Mouse (Mus musculus): ENCODE results near the gene Scube3. TPM values are rescaled to one million over a fixed set of nuclear protein-coding genes. Genes with fewer than 3 reads are reported as not detected.

Gene Scube3
- 8.7 and 9.7 TPM in 2 replicates for polyA plus RNA-seq (2016; fragmentation: Nextera tagmentation; extraction: Ambion mirVana)

DNA sequence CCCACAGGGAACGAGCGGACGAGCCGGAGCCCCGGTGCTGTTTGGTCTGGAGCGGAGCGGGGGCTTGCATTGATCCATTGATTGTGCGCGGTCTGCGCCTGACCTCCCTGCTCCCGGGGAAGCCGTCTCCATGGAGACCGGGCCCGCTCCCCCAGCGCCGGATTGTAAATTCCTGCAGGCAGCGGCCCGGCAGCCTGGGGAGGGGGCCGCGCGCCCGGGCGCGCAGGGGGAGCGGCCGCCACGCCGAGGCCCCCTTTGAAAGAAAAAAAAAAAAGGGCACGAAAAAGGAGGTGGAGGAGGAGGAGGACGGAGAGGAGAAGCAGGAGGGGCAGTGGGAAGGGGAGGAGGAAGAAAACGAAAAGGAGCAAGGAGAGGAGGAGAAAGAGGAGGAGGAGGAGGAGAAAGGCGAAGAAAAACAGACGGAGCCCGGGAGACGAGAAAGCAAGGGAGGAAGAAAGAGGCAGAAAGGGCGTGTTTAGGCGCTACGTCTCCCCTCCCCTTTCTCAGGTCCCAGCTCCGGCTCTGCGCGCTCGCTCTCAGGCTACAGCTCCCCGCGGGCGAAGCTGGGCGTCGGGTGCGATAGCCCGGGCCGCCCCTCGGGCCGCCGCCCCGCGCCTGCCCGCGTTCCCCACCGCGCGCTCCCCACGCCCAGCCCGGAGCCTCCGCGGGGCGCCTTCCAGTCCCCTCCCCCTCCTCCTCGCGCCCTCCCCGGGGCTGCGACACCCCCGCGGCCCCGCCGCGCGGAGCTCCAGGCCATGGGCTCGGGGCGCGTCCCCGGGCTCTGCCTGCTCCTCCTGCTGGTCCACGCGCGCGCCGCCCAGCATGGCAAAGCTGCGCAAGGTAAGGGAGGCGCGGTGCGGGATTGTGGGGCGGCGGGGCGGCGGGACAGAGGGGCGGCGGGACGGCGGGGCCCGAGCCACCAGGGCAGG, at the start of gene Scube3:
Scube3 (plus strand) TSS at position 371 of the 929 bp plus-strand sequence.
- peaks cover 81% of the 10 kb centered on the region for H3K27me3 ChIP-seq (replicated peaks; ENCODE audit: low read depth, poor library complexity, severe bottlenecking)
- DNase-seq (ENCODE audit: low spot score), result peak; percentile 88
- peaks cover 86% of the 10 kb centered on the region for H3K4me1 ChIP-seq
- peak within 1 kb of the TSS; percentile 88 for H3K4me3 ChIP-seq
- H3K36me3 ChIP-seq (replicated peaks), result no peaks in the 10 kb centered on the region
- H3K27ac ChIP-seq (replicated peaks), result peak within 1 kb of the TSS; percentile 96
- WGBS, result under 1% methylated on average over 97 of the region's 97 CpGs
- no peaks in the 10 kb centered on the region for H3K9me3 ChIP-seq

DNA sequence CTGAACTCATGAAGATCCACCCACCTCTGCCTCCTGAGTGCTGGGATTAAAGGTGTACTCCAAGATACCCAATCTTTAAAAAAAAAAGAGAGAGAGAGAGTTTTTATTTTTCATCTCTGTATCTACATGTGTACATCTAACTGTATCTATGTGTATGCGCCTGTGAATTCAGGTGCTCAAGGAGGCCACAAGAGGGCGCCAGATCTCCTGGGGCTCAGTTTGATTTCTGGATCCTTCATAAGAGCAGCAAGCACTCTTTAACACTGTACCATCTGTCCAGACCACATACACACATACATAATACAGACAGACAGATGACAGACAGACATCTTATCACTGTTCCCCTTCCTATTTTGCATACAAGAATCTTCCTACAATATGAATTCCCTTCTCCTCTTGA, 49.6 kb upstream of the Scube3 start:
- H3K27ac ChIP-seq (replicated peaks), result no peak overlapping the region
- H3K9me3 ChIP-seq, result peaks cover 9% of the 10 kb centered on the region
- H3K27me3 ChIP-seq (replicated peaks; ENCODE audit: low read depth, poor library complexity, severe bottlenecking), result no peaks in the 10 kb centered on the region
- DNase-seq (ENCODE audit: low spot score), result no peak
- H3K36me3 ChIP-seq (replicated peaks), result no peaks in the 10 kb centered on the region
- H3K4me3 ChIP-seq, result no peak overlapping the region
- 92% methylated on average over 2 of the region's 2 CpGs for WGBS
- H3K4me1 ChIP-seq, result peaks cover 9% of the 10 kb centered on the region

DNA sequence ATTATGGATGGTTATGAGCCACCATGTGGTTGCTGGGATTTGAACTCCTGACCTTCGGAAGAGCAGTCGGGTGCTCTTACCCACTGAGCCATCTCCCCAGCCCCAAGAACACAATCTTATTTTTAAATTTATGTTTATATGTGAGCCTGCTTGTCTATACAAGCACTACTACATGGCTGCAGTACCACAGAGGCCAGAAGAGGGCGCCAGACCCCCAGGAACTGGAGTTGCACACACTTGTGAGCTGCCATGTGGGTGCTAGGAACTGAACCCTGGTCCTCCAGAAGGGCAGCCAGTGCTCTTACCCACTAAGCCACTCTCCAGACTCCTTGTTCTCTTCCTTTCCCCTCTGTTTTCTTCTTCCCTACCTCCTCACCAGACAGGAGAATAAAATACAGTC, 48.1 kb upstream of the Scube3 start:
- DNase-seq (ENCODE audit: low spot score), result no peak
- H3K4me1 ChIP-seq, result peaks cover 3% of the 10 kb centered on the region
- no peak overlapping the region for H3K4me3 ChIP-seq
- H3K27ac ChIP-seq (replicated peaks), result no peak overlapping the region
- H3K27me3 ChIP-seq (replicated peaks; ENCODE audit: low read depth, poor library complexity, severe bottlenecking), result no peaks in the 10 kb centered on the region
- H3K9me3 ChIP-seq, result peaks cover 9% of the 10 kb centered on the region
- no peaks in the 10 kb centered on the region for H3K36me3 ChIP-seq (replicated peaks)
- 89% methylated on average over 3 of the region's 3 CpGs for WGBS

DNA sequence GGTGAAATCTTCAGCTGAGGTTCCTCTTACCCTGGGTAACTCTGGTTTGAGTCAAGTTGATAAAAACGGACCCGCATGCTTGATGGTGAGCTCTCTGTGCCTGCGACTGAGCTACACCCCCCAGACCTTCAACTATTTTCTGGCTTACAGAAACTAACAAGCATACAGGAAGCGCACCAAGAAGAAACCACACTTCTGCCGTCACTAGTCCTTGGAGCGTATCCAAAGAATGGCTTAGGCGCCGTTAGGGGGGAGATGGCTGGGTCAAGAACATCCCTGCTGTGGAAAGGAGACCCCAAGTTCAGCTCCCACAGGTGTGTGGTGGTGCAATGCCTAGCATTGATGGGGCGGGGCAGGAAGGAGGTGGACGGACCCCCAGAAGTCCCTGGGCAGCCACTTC, 45.5 kb upstream of the Scube3 start:
- WGBS, result 93% methylated on average over 10 of the region's 10 CpGs

DNA sequence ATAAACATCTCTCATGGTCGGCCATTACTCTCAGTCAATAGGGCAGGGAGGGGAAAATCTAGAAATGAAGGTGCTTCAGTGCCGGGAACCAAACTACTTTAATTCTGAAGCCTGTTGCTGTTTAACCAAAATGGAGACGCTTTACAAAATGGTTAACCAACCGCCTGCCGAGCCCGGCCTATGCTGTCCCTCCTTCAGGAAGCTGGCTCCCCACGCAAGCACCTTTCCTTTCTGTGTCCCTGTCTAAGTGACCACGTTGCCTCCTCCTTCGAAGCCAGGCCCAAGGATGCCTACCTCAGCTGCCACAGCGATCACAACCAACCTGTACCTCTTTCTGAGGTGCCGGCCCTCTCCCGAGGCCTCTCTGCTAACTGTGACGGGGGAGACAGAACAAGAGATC, 44.6 kb upstream of the Scube3 start:
- no peak for DNase-seq (ENCODE audit: low spot score)
- peaks cover 22% of the 10 kb centered on the region for H3K4me1 ChIP-seq
- H3K27me3 ChIP-seq (replicated peaks; ENCODE audit: low read depth, poor library complexity, severe bottlenecking), result no peaks in the 10 kb centered on the region
- H3K36me3 ChIP-seq (replicated peaks), result no peaks in the 10 kb centered on the region
- peaks cover 8% of the 10 kb centered on the region for H3K9me3 ChIP-seq
- 0 out of 2 replicates have a peak overlapping the region, but pooled peaks have one; percentile 16 for H3K27ac ChIP-seq (replicated peaks)
- WGBS, result 90% methylated on average over 13 of the region's 13 CpGs
- H3K4me3 ChIP-seq, result no peak overlapping the region

More for the DNA sequence above, 45.5 kb upstream of the Scube3 start:
- H3K4me1 ChIP-seq, result peaks cover 13% of the 10 kb centered on the region
- no peak overlapping the region for H3K4me3 ChIP-seq
- H3K27me3 ChIP-seq (replicated peaks; ENCODE audit: low read depth, poor library complexity, severe bottlenecking), result no peaks in the 10 kb centered on the region
- no peaks in the 10 kb centered on the region for H3K36me3 ChIP-seq (replicated peaks)
- H3K27ac ChIP-seq (replicated peaks), result no peak overlapping the region
- peaks cover 9% of the 10 kb centered on the region for H3K9me3 ChIP-seq
- DNase-seq (ENCODE audit: low spot score), result no peak

DNA sequence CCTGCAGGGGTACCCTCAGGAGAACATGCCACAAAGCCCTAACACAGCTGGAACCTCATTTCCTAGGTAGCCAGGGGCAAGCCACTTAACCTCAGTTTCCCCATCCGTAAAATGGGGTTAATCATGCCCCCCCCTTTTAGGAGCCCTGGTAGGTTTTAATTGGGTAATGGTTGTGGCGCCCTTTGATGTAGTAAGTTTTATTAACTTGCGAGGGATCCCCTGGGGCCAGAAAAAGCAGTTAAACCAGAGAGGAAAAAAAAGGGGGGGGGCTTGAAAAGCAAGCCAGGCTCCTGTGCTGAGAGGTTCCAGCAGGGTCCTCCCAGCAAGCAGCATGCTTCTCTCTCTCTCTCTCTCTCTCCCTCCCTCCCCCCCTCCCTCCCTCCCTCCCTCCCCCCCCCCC, 42.9 kb upstream of the Scube3 start:
- no peak for DNase-seq (ENCODE audit: low spot score)
- Histone ChIP-seq H3K27me3 (replicated peaks; ENCODE audit: low read depth, poor library complexity, severe bottlenecking) (0 out of 2 replicates have a peak, but pooled peaks cover 4% of the 10 kb centered on the region), H3K4me1 (peaks cover 23% of the 10 kb centered on the region), H3K36me3 (replicated peaks) (no peaks in the 10 kb centered on the region), H3K4me3 (no peak overlapping the region), H3K27ac (replicated peaks) (no peak overlapping the region), H3K9me3 (peaks cover under 1% of the 10 kb centered on the region; the same call in 1 of the 2 replicates)
- 45% methylated on average over 3 of the region's 3 CpGs for WGBS

DNA sequence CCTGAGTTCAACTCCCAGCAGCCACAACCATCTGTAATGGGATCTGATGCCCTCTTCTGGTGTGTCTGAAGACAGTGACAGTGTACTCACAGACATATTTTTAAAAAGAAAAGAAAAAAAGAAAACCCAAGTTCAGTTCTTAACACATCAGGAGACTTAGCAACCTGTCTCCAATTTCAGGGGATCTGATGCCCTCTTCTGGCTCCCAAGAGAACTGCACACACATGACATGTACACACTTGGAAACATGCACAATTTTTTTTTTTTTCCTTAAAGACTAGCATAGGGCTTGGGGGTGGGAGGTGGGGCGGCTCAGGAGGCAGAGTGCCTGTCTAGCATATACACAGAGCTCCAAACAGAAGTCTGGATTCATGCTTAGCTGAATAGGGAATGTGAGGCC, 41.3 kb upstream of the Scube3 start:
- Histone ChIP-seq H3K36me3 (replicated peaks) (no peaks in the 10 kb centered on the region), H3K27me3 (replicated peaks; ENCODE audit: low read depth, poor library complexity, severe bottlenecking) (0 out of 2 replicates have a peak, but pooled peaks cover 4% of the 10 kb centered on the region), H3K4me1 (peaks cover 23% of the 10 kb centered on the region), H3K4me3 (no peak overlapping the region), H3K27ac (replicated peaks) (no peak overlapping the region), H3K9me3 (no peaks in the 10 kb centered on the region)
- no peak for DNase-seq (ENCODE audit: low spot score)
- WGBS, result 83% methylated on average over 1 of the region's 1 CpGs

DNA sequence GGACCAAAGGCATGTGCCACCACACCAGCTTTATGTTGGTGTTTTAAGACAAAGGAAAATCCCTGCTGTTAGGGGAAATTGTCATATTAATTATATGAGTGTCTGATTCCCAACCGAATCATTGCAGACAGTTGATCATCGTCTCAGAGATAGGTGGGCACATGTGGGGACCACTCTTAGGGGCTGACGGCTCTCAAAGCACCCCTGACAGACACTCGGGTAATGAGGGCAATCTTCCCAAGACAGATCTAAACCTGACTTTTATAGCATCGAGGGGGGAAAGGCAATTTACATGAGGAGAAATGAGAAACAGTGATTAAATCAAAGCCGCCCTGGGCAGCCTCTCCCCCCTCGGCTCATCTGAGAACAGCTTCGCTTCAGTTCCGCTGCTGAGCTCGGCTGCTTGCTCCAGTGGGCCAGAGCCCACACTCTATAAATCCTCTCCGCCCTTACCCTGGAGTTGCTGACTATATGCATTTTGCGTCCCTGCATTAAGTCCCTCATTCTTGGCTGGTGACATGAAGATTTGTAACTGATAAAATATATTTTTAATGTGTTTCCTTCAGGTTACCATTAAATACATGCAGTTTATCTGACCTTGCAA, 40.6 kb upstream of the Scube3 start:
- 0 out of 2 replicates have a peak, but pooled peaks cover under 1% of the 10 kb centered on the region for H3K9me3 ChIP-seq
- H3K4me3 ChIP-seq, result no peak overlapping the region
- no peak overlapping the region for H3K27ac ChIP-seq (replicated peaks)
- DNase-seq (ENCODE audit: low spot score), result no peak
- WGBS, result 69% methylated on average over 12 of the region's 12 CpGs
- H3K4me1 ChIP-seq, result peaks cover 23% of the 10 kb centered on the region
- 0 out of 2 replicates have a peak, but pooled peaks cover 4% of the 10 kb centered on the region for H3K27me3 ChIP-seq (replicated peaks; ENCODE audit: low read depth, poor library complexity, severe bottlenecking)
- no peaks in the 10 kb centered on the region for H3K36me3 ChIP-seq (replicated peaks)

DNA sequence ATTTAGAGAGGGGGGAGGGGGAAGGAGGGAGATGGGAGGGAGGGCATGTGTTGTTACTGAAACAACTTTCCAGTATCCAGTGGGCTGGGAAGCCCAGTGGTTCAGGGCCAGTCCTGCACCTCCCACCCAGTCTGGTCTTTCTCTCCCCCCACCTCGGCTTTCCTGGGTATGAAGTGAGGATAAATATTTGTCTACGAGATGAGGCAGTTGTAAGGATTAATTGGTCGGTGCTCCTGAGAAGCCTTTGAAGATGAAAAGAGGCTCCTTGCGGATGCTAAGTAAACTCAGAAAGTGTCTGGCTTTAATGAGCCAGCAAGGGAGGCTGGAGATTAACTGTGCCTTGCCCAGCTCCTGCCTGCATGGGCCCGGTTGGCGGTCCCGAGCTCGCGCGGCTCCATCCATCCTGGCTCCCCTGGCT, 40.0 kb upstream of the Scube3 start:
- Histone ChIP-seq H3K4me1 (peaks cover 28% of the 10 kb centered on the region), H3K27ac (replicated peaks) (no peak overlapping the region), H3K4me3 (no peak overlapping the region), H3K27me3 (replicated peaks; ENCODE audit: low read depth, poor library complexity, severe bottlenecking) (0 out of 2 replicates have a peak, but pooled peaks cover 4% of the 10 kb centered on the region), H3K9me3 (0 out of 2 replicates have a peak, but pooled peaks cover 3% of the 10 kb centered on the region), H3K36me3 (replicated peaks) (no peaks in the 10 kb centered on the region)
- 31% methylated on average over 10 of the region's 10 CpGs for WGBS
- no peak for DNase-seq (ENCODE audit: low spot score)

DNA sequence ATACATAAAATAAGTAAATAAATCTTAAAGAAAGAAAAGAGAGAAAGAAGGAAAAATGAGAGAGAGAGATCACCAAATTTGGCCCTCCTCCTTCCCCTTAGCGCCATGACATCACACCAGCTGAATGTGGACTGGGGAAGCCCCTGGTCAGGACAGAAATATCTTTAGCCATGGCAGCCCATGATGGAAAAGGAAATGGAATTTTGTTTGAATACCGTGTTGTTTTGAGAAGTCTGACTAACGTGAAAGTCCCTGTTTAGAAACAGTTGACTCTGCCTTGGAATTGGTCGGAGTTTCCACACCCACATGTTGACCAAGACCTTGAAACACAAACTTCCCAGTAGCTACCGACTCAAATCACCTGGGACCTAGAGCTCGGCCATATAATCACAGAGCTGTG, 37.5 kb upstream of the Scube3 start:
- peaks cover 26% of the 10 kb centered on the region for H3K4me1 ChIP-seq
- H3K27ac ChIP-seq (replicated peaks), result no peak overlapping the region; the same call in 1 of the 2 replicates

DNA sequence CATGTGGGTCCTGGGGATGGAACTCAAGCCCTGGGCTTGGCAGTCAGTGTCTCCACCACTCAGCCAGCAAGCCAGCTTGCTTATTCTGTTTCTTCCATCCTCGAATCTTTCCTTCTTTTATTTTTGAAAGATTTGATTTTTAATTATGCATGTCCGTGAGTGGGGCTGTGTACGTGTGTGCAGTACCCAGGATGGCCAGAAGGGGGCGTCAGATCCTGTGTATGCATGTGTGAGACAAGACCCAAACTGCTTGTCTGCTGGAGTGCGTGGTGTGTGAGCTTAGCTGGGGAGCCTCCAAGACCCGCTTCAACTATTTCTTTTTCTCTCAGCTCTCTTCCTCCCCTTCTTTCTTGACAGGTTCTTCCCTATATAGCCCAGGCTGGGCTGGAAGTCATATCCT, 35.6 kb upstream of the Scube3 start:
- Histone ChIP-seq H3K36me3 (replicated peaks) (no peaks in the 10 kb centered on the region), H3K4me3 (no peak overlapping the region), H3K9me3 (0 out of 2 replicates have a peak, but pooled peaks cover 8% of the 10 kb centered on the region), H3K4me1 (peaks cover 42% of the 10 kb centered on the region), H3K27me3 (replicated peaks; ENCODE audit: low read depth, poor library complexity, severe bottlenecking) (0 out of 2 replicates have a peak, but pooled peaks cover 4% of the 10 kb centered on the region), H3K27ac (replicated peaks) (peak overlapping the region; percentile 65; the same call in 1 of the 2 replicates)
- WGBS, result 78% methylated on average over 6 of the region's 6 CpGs
- no peak for DNase-seq (ENCODE audit: low spot score)

More for the DNA sequence above, 37.5 kb upstream of the Scube3 start:
- Histone ChIP-seq H3K4me3 (no peak overlapping the region), H3K27me3 (replicated peaks; ENCODE audit: low read depth, poor library complexity, severe bottlenecking) (0 out of 2 replicates have a peak, but pooled peaks cover 4% of the 10 kb centered on the region), H3K9me3 (0 out of 2 replicates have a peak, but pooled peaks cover 8% of the 10 kb centered on the region), H3K36me3 (replicated peaks) (no peaks in the 10 kb centered on the region)
- DNase-seq (ENCODE audit: low spot score), result no peak
- 87% methylated on average over 6 of the region's 6 CpGs for WGBS

DNA sequence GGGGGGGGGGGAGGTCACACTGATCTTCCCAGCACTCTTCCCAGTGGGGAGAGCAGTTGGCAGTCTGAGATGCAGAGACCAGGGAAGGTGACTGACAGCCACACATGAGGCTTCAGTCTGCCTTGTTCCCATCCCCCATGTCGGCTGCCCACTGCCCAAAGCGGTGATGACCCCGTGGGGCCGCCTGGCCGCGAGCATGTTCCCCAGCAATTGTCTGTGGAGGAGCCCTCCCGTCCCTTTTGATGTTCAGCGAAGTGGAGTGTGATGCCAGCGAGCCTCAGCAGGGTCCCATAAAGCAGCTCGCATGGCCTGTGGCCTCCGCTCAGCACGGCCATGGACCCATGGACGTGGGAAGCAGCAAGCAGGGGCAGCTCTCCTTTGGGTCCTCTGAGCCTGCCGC, 34.7 kb upstream of the Scube3 start:
- Histone ChIP-seq H3K27ac (replicated peaks) (peak overlapping the region; percentile 65), H3K9me3 (0 out of 2 replicates have a peak, but pooled peaks cover 8% of the 10 kb centered on the region), H3K4me3 (0 out of 2 replicates have a peak overlapping the region, but pooled peaks have one; percentile 8), H3K27me3 (replicated peaks; ENCODE audit: low read depth, poor library complexity, severe bottlenecking) (0 out of 2 replicates have a peak, but pooled peaks cover 4% of the 10 kb centered on the region), H3K36me3 (replicated peaks) (no peaks in the 10 kb centered on the region), H3K4me1 (peaks cover 37% of the 10 kb centered on the region)
- WGBS, result 22% methylated on average over 14 of the region's 14 CpGs
- DNase-seq (ENCODE audit: low spot score), result peak; percentile 57

All from embryonic facial prominence, embryonic 10.5 days (tissue).